Mouse (Mus musculus) cerebellum, adult (tissue): ENCODE results near the gene Incenp.
"Not testable (repeated sequence)": the region's sequence is repeated elsewhere in the genome, so short reads cannot be mapped to it uniquely, and the experiment has no call there.

Experiments
- ATAC-seq: cut with Nextera tagmentation; 2 replicates; pipeline ENCODE4 v1.9.2; 2017; ENCODE audit warnings: mild to moderate bottlenecking, moderate library complexity, mixed read lengths; ENCODE audit not compliant: insufficient number of reproducible peaks, low FRiP score, low TSS enrichment

The Incenp gene

DNA sequence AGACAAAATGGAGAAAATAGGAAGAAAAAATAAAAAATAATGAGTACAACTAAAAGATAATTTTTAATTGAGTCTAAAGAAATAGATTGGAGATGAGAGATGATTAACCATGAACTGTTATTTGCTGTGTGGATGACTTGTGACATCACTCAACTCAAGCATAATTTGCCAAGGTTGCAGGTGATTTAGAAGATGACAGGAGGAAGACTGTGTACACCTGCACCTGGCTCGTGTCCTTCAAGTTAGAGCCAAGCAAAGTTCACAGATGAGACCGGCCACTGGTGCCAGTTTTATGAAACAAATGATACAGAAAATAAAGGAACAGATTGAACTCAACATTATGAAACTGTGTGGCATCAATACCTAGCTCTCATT is 62.0 kb downstream of the Incenp start:
- no peak for ATAC-seq

DNA sequence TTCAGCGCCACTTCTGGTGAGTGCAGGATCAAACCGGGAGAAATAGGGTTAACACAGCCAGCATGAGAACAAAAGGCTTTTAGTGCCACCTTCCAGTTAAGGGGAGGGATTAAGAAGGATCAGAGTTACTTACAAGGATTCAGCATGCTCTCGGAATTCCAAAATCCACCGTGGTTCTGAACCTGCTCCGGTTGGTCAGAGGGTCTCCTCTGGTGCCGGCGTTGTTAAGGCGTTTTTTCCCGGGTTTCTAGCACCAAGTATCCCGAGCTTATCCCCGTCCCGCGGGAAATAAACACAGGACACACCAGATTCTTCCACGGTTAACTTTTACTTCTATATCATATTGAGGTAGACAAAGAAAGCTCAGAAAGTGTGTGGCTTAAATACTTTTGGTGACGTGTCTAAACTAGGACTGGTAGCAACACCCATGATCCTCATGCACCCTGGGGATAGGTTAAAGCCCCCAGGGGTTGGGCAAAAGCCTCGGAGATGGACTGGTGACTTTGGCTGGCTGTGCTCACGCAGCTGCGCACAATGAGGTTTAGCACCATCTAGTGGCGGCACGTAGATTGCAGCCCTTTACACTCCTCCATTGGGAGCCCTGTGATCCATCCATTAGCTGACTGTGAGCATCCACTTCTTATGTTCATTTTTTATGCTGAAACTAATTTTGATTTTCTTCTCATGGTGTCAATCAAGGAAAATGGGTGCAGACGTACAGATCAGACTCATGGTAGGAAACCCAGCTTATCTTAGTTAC is 62.6 kb downstream of the Incenp start:
- ATAC-seq, result not testable (repeated sequence)
